Mouse (Mus musculus): ENCODE data around the gene Zhx3. TPM values are rescaled to one million over a fixed set of nuclear protein-coding genes. Genes with fewer than 3 reads are reported as not detected.

Zhx3 gene
- polyA plus RNA-seq, 1 experiment from 2014 or later, result 19.9 TPM

DNA sequence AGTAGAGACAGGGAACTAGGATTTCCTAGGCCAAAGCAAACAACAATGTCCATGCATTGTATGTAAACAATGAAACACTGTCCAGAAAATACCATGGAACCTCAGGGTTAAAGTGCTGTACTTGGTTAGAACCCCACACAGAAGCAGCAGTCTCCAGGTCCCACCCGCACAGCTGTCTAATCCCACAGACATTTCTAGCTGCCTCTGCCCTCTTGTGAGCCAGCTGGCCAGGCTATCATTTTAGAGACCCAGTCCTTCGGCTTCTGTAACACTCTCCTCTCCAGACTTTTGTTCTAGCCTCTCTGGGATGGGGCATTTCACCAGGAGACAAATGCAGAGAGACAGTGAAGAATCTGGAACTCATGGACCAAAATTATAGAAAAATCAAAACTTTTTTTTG, 94.8 kb downstream of the Zhx3 start:
- peaks cover 6% of the 10 kb centered on the region; the same call in 1 of the 2 replicates for H3K36me3 ChIP-seq (ENCODE audit: control insufficient read depth, insufficient read depth, low read length)
- no peak overlapping the region for H3K9ac ChIP-seq (ENCODE audit: low read depth, low read length)
- H3K4me1 ChIP-seq (ENCODE audit: control insufficient read depth, insufficient read depth, low read depth, low read length), result no peaks in the 10 kb centered on the region
- 93% methylated on average over 2 of the region's 2 CpGs for WGBS
- no peak overlapping the region for H3K27ac ChIP-seq (ENCODE audit: low read depth, low read length)
- H3K27me3 ChIP-seq (replicated peaks; ENCODE audit: control insufficient read depth, insufficient read depth, low read length), result no peaks in the 10 kb centered on the region
- no peak overlapping the region for H3K4me3 ChIP-seq (ENCODE audit: low read length)
- H3K4me2 ChIP-seq (ENCODE audit: low read length), result no peak overlapping the region
- ATAC-seq, result no peak
- H3K9me3 ChIP-seq (ENCODE audit: control insufficient read depth, low read length), result no peaks in the 10 kb centered on the region

DNA sequence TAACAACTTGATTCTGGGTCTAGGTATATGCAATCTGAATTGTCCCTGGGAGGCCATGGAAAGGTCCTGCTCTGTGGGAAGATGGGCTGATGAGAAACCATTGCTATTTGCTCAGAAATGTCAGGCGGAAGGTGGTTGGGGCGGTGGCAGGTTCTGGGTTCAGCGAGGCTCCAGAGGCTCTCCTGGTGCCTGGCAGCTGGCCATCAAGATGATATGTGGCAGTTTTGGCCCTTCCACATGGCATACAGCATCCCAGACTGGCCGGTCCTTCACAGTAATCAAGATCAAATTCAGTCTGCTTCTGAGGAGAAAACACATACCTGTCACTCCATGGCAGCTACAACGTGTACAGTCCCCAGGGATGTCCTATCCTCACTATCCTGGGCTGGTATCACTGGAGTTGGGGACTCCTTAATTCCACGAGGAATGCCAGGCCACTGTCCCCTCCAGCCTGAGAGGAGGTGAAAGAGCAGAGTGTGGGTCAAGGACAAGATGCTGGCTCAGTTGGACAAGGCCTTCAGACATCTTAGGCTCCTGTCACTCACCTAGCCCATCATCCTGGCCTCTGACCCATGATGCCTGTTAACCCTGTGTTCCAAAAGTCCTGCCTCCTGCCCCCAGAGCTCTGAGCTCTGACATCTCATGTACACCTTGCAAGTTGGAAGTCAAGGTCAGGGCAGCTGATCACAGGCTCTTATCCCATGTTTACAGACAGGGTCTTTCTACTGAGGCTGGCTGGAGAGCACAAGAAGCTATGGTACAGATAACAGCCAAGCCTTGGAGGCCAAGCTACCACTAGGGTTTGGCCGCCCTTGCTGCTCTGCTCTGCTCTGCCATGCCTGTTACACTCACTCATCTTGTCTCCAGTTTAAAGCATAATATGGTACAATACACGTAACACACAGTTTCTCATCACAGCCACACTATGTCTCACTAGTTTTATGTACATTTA, 101.2 kb downstream of the Zhx3 start:
- Histone ChIP-seq H3K27me3 (replicated peaks; ENCODE audit: control insufficient read depth, insufficient read depth, low read length) (no peaks in the 10 kb centered on the region), H3K9me3 (ENCODE audit: control insufficient read depth, low read length) (no peaks in the 10 kb centered on the region), H3K27ac (ENCODE audit: low read depth, low read length) (no peak overlapping the region), H3K4me1 (ENCODE audit: control insufficient read depth, insufficient read depth, low read depth, low read length) (no peaks in the 10 kb centered on the region; the same call in 1 of the 2 replicates), H3K4me2 (ENCODE audit: low read length) (no peak overlapping the region), H3K4me3 (ENCODE audit: low read length) (no peak overlapping the region), H3K36me3 (ENCODE audit: control insufficient read depth, insufficient read depth, low read length) (no peaks in the 10 kb centered on the region; the same call in 1 of the 2 replicates), H3K9ac (ENCODE audit: low read depth, low read length) (no peak overlapping the region)
- ATAC-seq, result no peak
- WGBS, result 89% methylated on average over 8 of the region's 8 CpGs

DNA sequence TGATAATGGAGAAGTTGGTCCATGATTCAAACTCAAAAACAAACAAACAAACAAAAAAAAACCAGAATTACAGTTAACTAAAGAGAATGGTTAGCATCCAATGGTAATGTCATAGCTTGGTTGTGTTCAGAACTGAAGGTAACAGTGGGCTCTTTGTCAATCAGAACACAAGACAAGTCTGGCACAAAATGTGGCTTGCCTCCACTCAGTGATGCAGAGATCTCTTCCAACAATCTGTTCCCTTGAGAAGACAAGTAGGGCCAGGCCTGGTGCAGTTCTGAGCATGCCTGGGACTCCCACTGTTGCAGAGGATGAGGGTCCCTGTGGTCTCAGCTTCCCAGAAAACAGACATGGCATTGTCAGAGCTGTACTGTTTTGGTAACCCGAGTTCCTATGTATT, 101.9 kb downstream of the Zhx3 start:
- WGBS, result 89% methylated on average over 1 of the region's 1 CpGs
- Histone ChIP-seq H3K4me3 (ENCODE audit: low read length) (no peak overlapping the region), H3K4me2 (ENCODE audit: low read length) (no peak overlapping the region), H3K27ac (ENCODE audit: low read depth, low read length) (no peak overlapping the region), H3K27me3 (replicated peaks; ENCODE audit: control insufficient read depth, insufficient read depth, low read length) (no peaks in the 10 kb centered on the region), H3K9ac (ENCODE audit: low read depth, low read length) (no peak overlapping the region), H3K4me1 (ENCODE audit: control insufficient read depth, insufficient read depth, low read depth, low read length) (no peaks in the 10 kb centered on the region; the same call in 1 of the 2 replicates), H3K9me3 (ENCODE audit: control insufficient read depth, low read length) (no peaks in the 10 kb centered on the region), H3K36me3 (ENCODE audit: control insufficient read depth, insufficient read depth, low read length) (no peaks in the 10 kb centered on the region; the same call in 1 of the 2 replicates)
- no peak for ATAC-seq

DNA sequence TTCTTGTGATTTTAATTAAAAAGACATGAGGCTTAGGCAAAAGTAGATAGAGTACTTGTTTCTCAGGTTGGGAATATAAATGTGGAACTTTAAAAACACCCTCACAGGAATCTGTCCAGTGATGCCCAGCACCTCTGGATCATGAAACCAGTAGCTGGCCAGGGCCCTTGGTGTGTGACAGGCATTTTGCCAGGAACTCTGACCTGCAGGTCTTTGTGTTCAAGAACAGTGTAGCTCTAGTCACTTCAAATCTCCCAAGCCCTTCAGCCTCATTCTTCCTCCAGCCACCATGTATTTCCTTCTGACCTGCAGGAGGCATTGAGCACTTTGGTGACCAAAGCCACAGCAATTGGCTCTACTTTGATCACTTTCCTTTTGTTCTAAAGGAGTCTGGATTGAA, 102.4 kb downstream of the Zhx3 start:
- no peak overlapping the region for H3K4me2 ChIP-seq (ENCODE audit: low read length)
- no peak overlapping the region for H3K27ac ChIP-seq (ENCODE audit: low read depth, low read length)
- no peaks in the 10 kb centered on the region; the same call in 1 of the 2 replicates for H3K4me1 ChIP-seq (ENCODE audit: control insufficient read depth, insufficient read depth, low read depth, low read length)
- no peaks in the 10 kb centered on the region for H3K9me3 ChIP-seq (ENCODE audit: control insufficient read depth, low read length)
- ATAC-seq, result no peak
- no peak overlapping the region for H3K4me3 ChIP-seq (ENCODE audit: low read length)
- no peaks in the 10 kb centered on the region; the same call in 1 of the 2 replicates for H3K36me3 ChIP-seq (ENCODE audit: control insufficient read depth, insufficient read depth, low read length)
- no peaks in the 10 kb centered on the region for H3K27me3 ChIP-seq (replicated peaks; ENCODE audit: control insufficient read depth, insufficient read depth, low read length)
- no peak overlapping the region for H3K9ac ChIP-seq (ENCODE audit: low read depth, low read length)

DNA sequence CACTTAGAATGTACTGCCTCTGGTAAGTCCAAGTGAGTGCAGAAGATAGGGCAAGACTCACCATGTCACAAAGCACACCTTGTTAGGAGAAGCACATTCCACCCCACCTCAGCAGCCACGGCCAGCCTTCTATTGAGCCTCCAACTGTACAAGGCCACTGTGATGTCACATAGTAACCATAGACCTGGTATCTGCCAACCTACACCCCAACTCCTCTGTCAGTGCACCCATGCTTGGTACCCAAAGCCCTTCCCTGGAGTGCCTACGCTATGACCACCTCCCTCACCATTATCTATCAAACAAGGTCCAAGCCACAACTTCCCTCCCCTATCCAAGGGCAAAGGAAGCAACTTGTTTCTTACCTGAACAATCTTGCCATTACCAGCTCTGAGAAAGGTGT, 103.8 kb downstream of the Zhx3 start:
- peaks cover under 1% of the 10 kb centered on the region; the same call in 1 of the 2 replicates for H3K36me3 ChIP-seq (ENCODE audit: control insufficient read depth, insufficient read depth, low read length)
- H3K4me3 ChIP-seq (ENCODE audit: low read length), result no peak overlapping the region
- H3K9ac ChIP-seq (ENCODE audit: low read depth, low read length), result no peak overlapping the region
- ATAC-seq, result no peak
- H3K4me2 ChIP-seq (ENCODE audit: low read length), result no peak overlapping the region
- H3K9me3 ChIP-seq (ENCODE audit: control insufficient read depth, low read length), result no peaks in the 10 kb centered on the region
- no peaks in the 10 kb centered on the region for H3K27me3 ChIP-seq (replicated peaks; ENCODE audit: control insufficient read depth, insufficient read depth, low read length)
- WGBS, result 94% methylated on average over 2 of the region's 2 CpGs
- no peak overlapping the region for H3K27ac ChIP-seq (ENCODE audit: low read depth, low read length)
- no peaks in the 10 kb centered on the region; the same call in 1 of the 2 replicates for H3K4me1 ChIP-seq (ENCODE audit: control insufficient read depth, insufficient read depth, low read depth, low read length)

DNA sequence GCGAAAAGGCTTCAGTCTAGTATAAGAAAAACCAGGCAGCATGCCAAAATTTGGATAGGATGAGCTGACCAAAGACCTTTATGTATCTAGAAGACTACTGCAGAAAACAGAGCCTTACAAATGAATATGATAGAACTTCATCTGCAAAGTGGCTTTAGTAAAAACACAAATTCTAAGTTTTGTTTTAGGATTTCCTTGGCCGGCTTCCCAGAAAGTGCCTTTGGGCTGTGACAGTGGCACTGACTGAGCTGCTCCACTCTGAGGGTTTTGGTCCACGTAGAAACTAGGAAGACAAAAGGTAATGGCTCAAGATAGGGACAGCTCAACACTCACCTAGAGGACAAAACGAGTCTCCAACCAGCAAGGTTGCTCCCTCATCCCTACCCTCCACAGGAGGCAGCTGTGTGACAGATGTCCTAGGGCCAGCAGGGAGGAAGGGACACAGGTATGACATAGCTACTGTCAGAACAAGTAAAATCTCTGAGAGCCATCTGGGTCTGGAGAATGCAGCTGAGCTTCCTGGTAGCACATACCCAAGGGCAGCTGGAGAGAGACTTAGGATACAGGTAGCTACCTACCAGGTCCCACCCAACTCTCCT, 104.6 kb downstream of the Zhx3 start:
- no peak for ATAC-seq
- 74% methylated on average over 4 of the region's 4 CpGs for WGBS

DNA sequence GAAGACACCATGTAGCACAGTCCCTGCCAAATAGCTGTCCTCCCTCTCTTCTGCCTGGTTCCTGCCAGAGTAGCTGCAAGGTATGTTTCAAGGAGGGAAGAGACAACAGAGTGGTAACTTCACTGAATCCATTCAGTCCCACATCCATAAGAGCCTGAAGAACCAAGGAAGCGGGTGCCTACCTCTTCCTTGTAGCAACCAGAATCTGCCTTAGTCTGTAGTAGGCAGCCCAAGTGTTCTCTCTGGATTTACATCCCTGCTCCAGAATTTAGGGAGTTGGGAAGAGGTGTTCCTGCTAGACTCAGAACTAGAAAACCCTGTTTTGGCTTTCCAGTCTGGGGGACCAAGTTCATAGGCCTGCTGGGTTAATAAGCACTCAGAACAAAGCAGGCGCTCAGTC, 105.6 kb downstream of the Zhx3 start:
- 94% methylated on average over 2 of the region's 2 CpGs for WGBS
- Histone ChIP-seq H3K9me3 (ENCODE audit: control insufficient read depth, low read length) (no peaks in the 10 kb centered on the region), H3K27ac (ENCODE audit: low read depth, low read length) (no peak overlapping the region; the same call in 1 of the 2 replicates), H3K36me3 (ENCODE audit: control insufficient read depth, insufficient read depth, low read length) (peaks cover 12% of the 10 kb centered on the region), H3K9ac (ENCODE audit: low read depth, low read length) (no peak overlapping the region), H3K4me3 (ENCODE audit: low read length) (no peak overlapping the region), H3K4me2 (ENCODE audit: low read length) (no peak overlapping the region), H3K27me3 (replicated peaks; ENCODE audit: control insufficient read depth, insufficient read depth, low read length) (no peaks in the 10 kb centered on the region), H3K4me1 (ENCODE audit: control insufficient read depth, insufficient read depth, low read depth, low read length) (no peaks in the 10 kb centered on the region; the same call in 1 of the 2 replicates)
- ATAC-seq, result no peak

More for the DNA sequence above, 104.6 kb downstream of the Zhx3 start:
- Histone ChIP-seq H3K4me1 (ENCODE audit: control insufficient read depth, insufficient read depth, low read depth, low read length) (no peaks in the 10 kb centered on the region; the same call in 1 of the 2 replicates), H3K27me3 (replicated peaks; ENCODE audit: control insufficient read depth, insufficient read depth, low read length) (no peaks in the 10 kb centered on the region), H3K9me3 (ENCODE audit: control insufficient read depth, low read length) (no peaks in the 10 kb centered on the region), H3K4me3 (ENCODE audit: low read length) (no peak overlapping the region), H3K27ac (ENCODE audit: low read depth, low read length) (peak overlapping the region; percentile 18; the same call in 1 of the 2 replicates), H3K36me3 (ENCODE audit: control insufficient read depth, insufficient read depth, low read length) (peaks cover 7% of the 10 kb centered on the region), H3K4me2 (ENCODE audit: low read length) (no peak overlapping the region), H3K9ac (ENCODE audit: low read depth, low read length) (no peak overlapping the region)

DNA sequence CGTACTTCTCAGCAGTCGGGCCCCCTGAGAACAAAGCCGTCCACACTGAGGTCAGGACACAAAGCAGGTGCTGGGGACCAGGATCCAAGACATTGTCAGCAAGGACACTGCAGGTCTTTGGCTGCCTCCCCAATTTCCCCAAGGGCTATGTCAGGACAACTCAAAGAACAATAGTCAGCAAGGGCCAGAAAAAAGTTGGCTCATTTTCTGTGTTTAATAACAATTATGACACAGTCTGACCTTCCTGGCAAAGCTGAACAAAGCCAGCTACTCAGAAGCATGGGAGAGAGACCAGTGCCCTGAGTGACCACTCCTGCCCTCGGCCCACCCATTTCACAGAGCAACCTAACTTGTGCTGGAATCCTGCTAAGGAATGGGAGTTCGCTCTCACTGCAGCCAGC, 106.4 kb downstream of the Zhx3 start:
- H3K4me2 ChIP-seq (ENCODE audit: low read length), result no peak overlapping the region
- no peak overlapping the region for H3K4me3 ChIP-seq (ENCODE audit: low read length)
- WGBS, result 71% methylated on average over 5 of the region's 5 CpGs
- ATAC-seq, result no peak
- H3K9me3 ChIP-seq (ENCODE audit: control insufficient read depth, low read length), result no peaks in the 10 kb centered on the region
- peaks cover 20% of the 10 kb centered on the region for H3K36me3 ChIP-seq (ENCODE audit: control insufficient read depth, insufficient read depth, low read length)
- no peaks in the 10 kb centered on the region for H3K27me3 ChIP-seq (replicated peaks; ENCODE audit: control insufficient read depth, insufficient read depth, low read length)
- no peaks in the 10 kb centered on the region; the same call in 1 of the 2 replicates for H3K4me1 ChIP-seq (ENCODE audit: control insufficient read depth, insufficient read depth, low read depth, low read length)
- peak overlapping the region; percentile 3; the same call in 1 of the 2 replicates for H3K27ac ChIP-seq (ENCODE audit: low read depth, low read length)
- no peak overlapping the region for H3K9ac ChIP-seq (ENCODE audit: low read depth, low read length)

DNA sequence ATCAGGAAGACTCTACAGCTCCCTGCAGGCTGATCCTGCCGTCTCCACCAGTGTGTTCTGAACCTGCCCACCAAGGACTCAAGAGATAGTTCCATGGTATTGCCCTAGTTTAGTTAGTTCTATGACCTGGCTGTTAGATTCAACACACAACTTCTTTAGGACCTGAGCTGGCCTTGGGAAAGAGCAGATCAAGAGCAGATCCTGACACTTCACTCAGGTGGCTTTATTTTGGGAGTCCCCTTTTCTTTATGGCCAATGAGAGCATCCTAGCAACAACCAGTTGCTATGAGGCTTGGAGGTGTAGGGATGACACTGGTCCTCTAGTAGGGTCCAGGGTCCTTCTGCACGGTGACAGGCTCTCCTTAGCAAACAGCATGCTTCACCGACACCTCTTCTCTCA, 107.7 kb downstream of the Zhx3 start:
- Histone ChIP-seq H3K4me3 (ENCODE audit: low read length) (no peak overlapping the region), H3K9me3 (ENCODE audit: control insufficient read depth, low read length) (no peaks in the 10 kb centered on the region), H3K27me3 (replicated peaks; ENCODE audit: control insufficient read depth, insufficient read depth, low read length) (no peaks in the 10 kb centered on the region), H3K36me3 (ENCODE audit: control insufficient read depth, insufficient read depth, low read length) (peaks cover 31% of the 10 kb centered on the region), H3K27ac (ENCODE audit: low read depth, low read length) (peak overlapping the region; percentile 16; the same call in 1 of the 2 replicates), H3K9ac (ENCODE audit: low read depth, low read length) (no peak overlapping the region), H3K4me1 (ENCODE audit: control insufficient read depth, insufficient read depth, low read depth, low read length) (no peaks in the 10 kb centered on the region; the same call in 1 of the 2 replicates), H3K4me2 (ENCODE audit: low read length) (no peak overlapping the region)
- WGBS, result 73% methylated on average over 3 of the region's 3 CpGs
- ATAC-seq, result no peak

Data from hindbrain, embryonic 16.5 days (tissue).